Mouse (Mus musculus) forebrain, embryonic 13.5 days (tissue): ENCODE data around the gene Stn1. TPM values are rescaled to one million over a fixed set of nuclear protein-coding genes. Genes with fewer than 3 reads are reported as not detected.
A peak's percentile ranks its signal among the peaks of the same experiment; 100 is the strongest.

ENCODE experiments used
- ATAC-seq: fragments of 200-750 bp; cut with Nextera tagmentation; 2 replicates; pipeline ENCODE4 v1.8.0; 2017
- H3K27ac ChIP-seq: fragments of 300-500 bp; sonication (generic); 2 replicates; pipeline ENCODE4 v1.5.1; 2015; ENCODE audit warnings: inconsistent platforms, mild to moderate bottlenecking, moderate library complexity
- H3K27me3 ChIP-seq: fragments of 300-500 bp; sonication (generic); 2 replicates; pipeline ENCODE4 v1.6.1; 2015; ENCODE audit warnings: mild to moderate bottlenecking, inconsistent platforms
- H3K36me3 ChIP-seq: fragments of 300-500 bp; sonication (generic); 2 replicates; pipeline ENCODE4 v1.6.1; 2015; ENCODE audit warnings: mild to moderate bottlenecking, inconsistent platforms; ENCODE audit not compliant: poor library complexity, severe bottlenecking
- H3K4me1 ChIP-seq: fragments of 300-500 bp; sonication (generic); 2 replicates; pipeline ENCODE4 v1.6.1; 2015; ENCODE audit warnings: inconsistent platforms
- H3K4me2 ChIP-seq: fragments of 300-500 bp; sonication (generic); 2 replicates; pipeline ENCODE4 v1.6.1; 2015; ENCODE audit warnings: inconsistent platforms, mild to moderate bottlenecking, moderate library complexity
- H3K4me3 ChIP-seq: fragments of 300-500 bp; sonication (generic); 2 replicates; pipeline ENCODE4 v1.5.1; 2015; ENCODE audit warnings: mild to moderate bottlenecking, inconsistent platforms
- H3K9ac ChIP-seq: fragments of 300-500 bp; sonication (generic); 2 replicates; pipeline ENCODE4 v1.6.1; 2015; ENCODE audit warnings: mild to moderate bottlenecking, inconsistent platforms
- H3K9me3 ChIP-seq: fragments of 300-500 bp; sonication (generic); replicated peaks from 2 replicates; pipeline ENCODE4 v1.6.1; 2016; ENCODE audit warnings: inconsistent platforms
- WGBS: fragments of 180-500 bp; shearing (Covaris S2); methylation state at CpG from one replicate; pipeline ENCODE4 v1.1.7; 2015; 5-methylcytosine and 5-hydroxymethylcytosine counted together
- polyA plus RNA-seq: library from polyadenylated mRNA; unstranded; fragments of >200 nt; fragmentation: Nextera tagmentation; extraction: Ambion mirVana; gene quantifications from 2 replicates; pipeline ENCODE4 v1.2.1, GENCODE M21; 2015

Stn1 gene
- polyA plus RNA-seq, 1 experiment from 2014 or later, result 39.0 TPM

DNA sequence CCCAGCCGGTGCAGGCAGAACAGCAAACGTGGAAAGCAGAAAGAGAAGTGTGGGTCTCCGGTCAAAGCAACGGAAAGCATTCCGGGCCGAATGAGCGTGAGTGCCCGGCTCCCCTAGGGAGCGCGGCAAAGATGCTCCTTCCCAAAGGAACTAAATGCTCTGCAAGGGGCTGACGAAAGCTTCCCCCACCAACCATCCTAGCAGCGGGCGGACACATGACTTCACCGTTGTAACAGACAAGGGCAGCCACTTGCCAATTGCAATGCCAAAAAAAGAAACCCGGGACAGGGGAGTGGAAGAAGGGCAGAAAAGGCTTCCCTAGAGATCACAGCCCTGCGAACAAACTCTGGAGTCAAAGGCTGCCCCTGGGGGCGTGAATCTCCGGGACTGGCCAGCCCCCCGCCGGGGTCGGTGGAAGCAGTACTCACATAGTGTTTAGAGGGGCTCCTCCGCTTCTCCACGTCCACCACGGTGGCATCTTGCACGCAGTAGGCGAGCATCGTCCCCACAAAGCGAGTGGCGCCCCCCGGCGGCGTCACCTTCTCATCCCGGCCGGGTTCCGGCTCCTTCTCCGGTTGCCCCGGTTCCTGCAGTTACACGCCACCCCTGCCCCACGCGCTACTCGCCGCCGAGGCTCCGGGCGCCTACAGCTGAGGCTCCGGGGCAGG, 73.5 kb downstream of the Stn1 start:
- H3K27ac ChIP-seq, result peak overlapping the region; percentile 82
- 0 out of 2 replicates have a peak, but pooled peaks cover 7% of the 10 kb centered on the region for H3K36me3 ChIP-seq
- H3K4me1 ChIP-seq, result peaks cover 47% of the 10 kb centered on the region
- no peaks in the 10 kb centered on the region for H3K9me3 ChIP-seq
- ATAC-seq, result peak; percentile 23
- peak overlapping the region; percentile 94 for H3K4me2 ChIP-seq
- no peaks in the 10 kb centered on the region for H3K27me3 ChIP-seq
- H3K9ac ChIP-seq, result peak overlapping the region; percentile 89
- H3K4me3 ChIP-seq, result peak overlapping the region; percentile 77
- WGBS, result under 1% methylated on average over 46 of the region's 46 CpGs

GRCm38 (mm10) chr19:47463206-47463605, 74.1 kb downstream of the Stn1 start:
- no peaks in the 10 kb centered on the region for H3K9me3 ChIP-seq
- no peaks in the 10 kb centered on the region for H3K27me3 ChIP-seq
- no peak for ATAC-seq
- H3K4me1 ChIP-seq, result peaks cover 44% of the 10 kb centered on the region
- H3K4me2 ChIP-seq, result peak overlapping the region; percentile 94
- under 1% methylated on average over 13 of the region's 13 CpGs for WGBS
- peak overlapping the region; percentile 89 for H3K9ac ChIP-seq
- no peak overlapping the region; the same call in 1 of the 2 replicates for H3K27ac ChIP-seq
- peak overlapping the region; percentile 77 for H3K4me3 ChIP-seq
- 0 out of 2 replicates have a peak, but pooled peaks cover 7% of the 10 kb centered on the region for H3K36me3 ChIP-seq

DNA sequence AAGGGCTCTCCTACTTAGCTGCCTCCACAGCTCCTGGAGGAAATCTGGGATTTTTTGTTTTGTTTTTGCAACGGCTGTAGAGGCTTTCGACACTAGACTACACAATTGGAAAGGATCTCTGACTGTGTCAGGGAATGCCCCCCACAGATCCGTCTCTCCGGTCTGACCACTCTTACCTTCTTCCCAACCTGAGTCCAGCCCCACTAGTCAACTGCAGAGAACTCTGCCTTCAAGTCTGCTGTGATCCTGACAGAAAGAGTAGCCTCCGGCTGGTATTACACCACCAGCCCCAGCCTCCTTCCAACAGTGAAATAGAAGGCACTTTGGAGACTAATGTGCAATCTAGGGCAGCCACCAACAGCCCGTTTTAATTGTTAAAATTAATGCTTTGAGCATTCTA, 74.6 kb downstream of the Stn1 start:
- Histone ChIP-seq H3K27ac (no peak overlapping the region), H3K4me1 (peaks cover 49% of the 10 kb centered on the region), H3K27me3 (no peaks in the 10 kb centered on the region), H3K4me3 (peak overlapping the region; percentile 77), H3K9ac (peak overlapping the region; percentile 89), H3K9me3 (no peaks in the 10 kb centered on the region), H3K36me3 (0 out of 2 replicates have a peak, but pooled peaks cover 7% of the 10 kb centered on the region), H3K4me2 (peak overlapping the region; percentile 94)
- ATAC-seq, result no peak
- 14% methylated on average over 6 of the region's 6 CpGs for WGBS

DNA sequence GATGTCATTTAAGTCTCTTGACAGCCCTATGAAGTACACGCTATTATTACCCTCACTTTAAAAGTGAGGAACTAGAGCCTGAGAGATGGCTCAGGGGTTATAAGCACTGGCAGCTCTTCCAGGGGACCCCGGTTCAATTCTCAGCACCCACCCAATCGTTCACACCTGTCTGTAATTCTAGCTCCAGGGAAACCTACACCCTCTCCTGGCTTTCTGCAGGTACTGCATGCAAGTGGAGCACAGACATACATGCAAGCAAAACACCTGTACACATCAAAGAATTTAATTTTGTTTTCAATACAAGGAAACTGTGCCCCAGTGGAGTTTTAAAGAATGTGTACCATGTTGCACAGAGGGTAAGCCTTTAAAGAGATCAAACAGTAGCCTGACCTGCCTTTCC, 75.5 kb downstream of the Stn1 start:
- H3K4me2 ChIP-seq, result peak overlapping the region; percentile 94; the same call in 1 of the 2 replicates
- 96% methylated on average over 3 of the region's 3 CpGs for WGBS
- H3K9me3 ChIP-seq, result no peaks in the 10 kb centered on the region
- 0 out of 2 replicates have a peak overlapping the region, but pooled peaks have one; percentile 77 for H3K4me3 ChIP-seq
- peaks cover 54% of the 10 kb centered on the region for H3K4me1 ChIP-seq
- H3K27ac ChIP-seq, result no peak overlapping the region
- no peak for ATAC-seq
- H3K36me3 ChIP-seq, result 0 out of 2 replicates have a peak, but pooled peaks cover 7% of the 10 kb centered on the region
- no peaks in the 10 kb centered on the region for H3K27me3 ChIP-seq
- no peak overlapping the region for H3K9ac ChIP-seq

- Histone ChIP-seq H3K27ac (no peak overlapping the region), H3K36me3 (0 out of 2 replicates have a peak, but pooled peaks cover 7% of the 10 kb centered on the region), H3K27me3 (no peaks in the 10 kb centered on the region), H3K9ac (no peak overlapping the region), H3K4me2 (no peak overlapping the region), H3K4me1 (peaks cover 54% of the 10 kb centered on the region), H3K4me3 (no peak overlapping the region), H3K9me3 (no peaks in the 10 kb centered on the region)
- ATAC-seq, result no peak
- WGBS, result 87% methylated on average over 9 of the region's 9 CpGs
These were observed 75.9 kb downstream of the Stn1 start for GRCm38 (mm10) chr19:47461386-47461785.

GRCm38 (mm10) chr19:47460120-47460960, 77.0 kb downstream of the Stn1 start:
- no peak for ATAC-seq
- H3K9me3 ChIP-seq, result no peaks in the 10 kb centered on the region
- WGBS, result 68% methylated on average over 19 of the region's 19 CpGs
- H3K4me3 ChIP-seq, result no peak overlapping the region
- no peak overlapping the region for H3K4me2 ChIP-seq
- H3K27ac ChIP-seq, result 0 out of 2 replicates have a peak overlapping the region, but pooled peaks have one; percentile 10
- H3K36me3 ChIP-seq, result 0 out of 2 replicates have a peak, but pooled peaks cover 7% of the 10 kb centered on the region
- H3K4me1 ChIP-seq, result peaks cover 54% of the 10 kb centered on the region
- H3K9ac ChIP-seq, result no peak overlapping the region
- no peaks in the 10 kb centered on the region for H3K27me3 ChIP-seq

DNA sequence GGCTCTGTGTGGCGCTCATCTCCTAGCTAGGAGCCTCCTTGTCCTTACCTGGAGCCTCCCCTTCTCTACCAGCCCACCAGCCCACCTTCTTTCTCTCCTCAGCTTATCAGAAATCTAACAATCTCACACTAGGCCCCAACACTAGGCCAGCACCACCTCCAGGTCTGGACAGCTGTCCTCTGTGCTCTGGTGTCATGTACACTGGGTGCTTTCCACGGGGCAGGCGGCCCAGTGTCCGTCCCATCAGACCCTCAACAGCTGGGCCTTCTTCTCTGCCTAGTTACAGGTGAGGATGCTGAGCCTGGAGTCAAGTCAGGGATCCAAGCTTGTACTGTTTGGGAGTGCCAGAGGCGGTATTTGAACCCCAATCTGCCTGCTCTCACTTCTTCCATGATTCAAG, 78.1 kb downstream of the Stn1 start:
- WGBS, result 89% methylated on average over 5 of the region's 5 CpGs

GRCm38 (mm10) chr19:47458504-47459161, 78.7 kb downstream of the Stn1 start:
- no peaks in the 10 kb centered on the region for H3K27me3 ChIP-seq
- no peak for ATAC-seq
- no peak overlapping the region for H3K4me3 ChIP-seq
- no peak overlapping the region for H3K27ac ChIP-seq
- H3K9ac ChIP-seq, result no peak overlapping the region
- H3K4me2 ChIP-seq, result no peak overlapping the region
- H3K9me3 ChIP-seq, result no peaks in the 10 kb centered on the region
- H3K4me1 ChIP-seq, result peaks cover 58% of the 10 kb centered on the region
- WGBS, result 68% methylated on average over 17 of the region's 17 CpGs
- 0 out of 2 replicates have a peak, but pooled peaks cover 7% of the 10 kb centered on the region for H3K36me3 ChIP-seq

More for the DNA sequence above, 78.1 kb downstream of the Stn1 start:
- Histone ChIP-seq H3K4me3 (no peak overlapping the region), H3K27ac (no peak overlapping the region), H3K9me3 (no peaks in the 10 kb centered on the region), H3K4me2 (no peak overlapping the region), H3K36me3 (0 out of 2 replicates have a peak, but pooled peaks cover 7% of the 10 kb centered on the region), H3K4me1 (peaks cover 55% of the 10 kb centered on the region), H3K9ac (no peak overlapping the region), H3K27me3 (no peaks in the 10 kb centered on the region)
- ATAC-seq, result no peak

- WGBS, result 65% methylated on average over 13 of the region's 13 CpGs
- Histone ChIP-seq H3K27me3 (no peaks in the 10 kb centered on the region), H3K4me2 (no peak overlapping the region), H3K27ac (no peak overlapping the region), H3K9me3 (no peaks in the 10 kb centered on the region), H3K4me3 (no peak overlapping the region), H3K4me1 (peaks cover 54% of the 10 kb centered on the region), H3K9ac (no peak overlapping the region), H3K36me3 (0 out of 2 replicates have a peak, but pooled peaks cover 7% of the 10 kb centered on the region)
- ATAC-seq, result no peak
These were observed 79.4 kb downstream of the Stn1 start for GRCm38 (mm10) chr19:47457711-47458503.

GRCm38 (mm10) chr19:47456021-47456420, 81.3 kb downstream of the Stn1 start:
- Histone ChIP-seq H3K9me3 (no peaks in the 10 kb centered on the region), H3K4me2 (no peak overlapping the region), H3K27me3 (no peaks in the 10 kb centered on the region), H3K9ac (no peak overlapping the region), H3K27ac (no peak overlapping the region), H3K4me3 (no peak overlapping the region), H3K4me1 (peaks cover 42% of the 10 kb centered on the region), H3K36me3 (no peaks in the 10 kb centered on the region)
- 59% methylated on average over 6 of the region's 6 CpGs for WGBS
- no peak for ATAC-seq
